Mouse (Mus musculus) kidney, embryonic 15.5 days (tissue): ENCODE data around the gene Krt19. TPM values are rescaled to one million over a fixed set of nuclear protein-coding genes. Genes with fewer than 3 reads are reported as not detected.

Experiments
- ATAC-seq: fragments of 200-750 bp; cut with Nextera tagmentation; replicated peaks from 2 replicates; pipeline ENCODE4 v1.8.0; 2017; ENCODE audit warnings: moderate TSS enrichment; ENCODE audit not compliant: low FRiP score
- H3K27ac ChIP-seq: fragments of 300-500 bp; sonication (generic); 2 replicates; pipeline ENCODE4 v1.5.1; 2015; ENCODE audit warnings: mild to moderate bottlenecking, inconsistent platforms
- H3K27me3 ChIP-seq: fragments of 300-500 bp; sonication (generic); 2 replicates; pipeline ENCODE4 v1.6.1; 2015; ENCODE audit warnings: inconsistent platforms
- H3K36me3 ChIP-seq: fragments of 300-500 bp; sonication (generic); 2 replicates; pipeline ENCODE4 v1.6.1; 2015; ENCODE audit warnings: inconsistent platforms
- H3K4me1 ChIP-seq: fragments of 300-500 bp; sonication (generic); 2 replicates; pipeline ENCODE4 v1.6.1; 2015; ENCODE audit warnings: inconsistent platforms
- H3K4me2 ChIP-seq: fragments of 300-500 bp; sonication (generic); 2 replicates; pipeline ENCODE4 v1.6.1; 2015; ENCODE audit warnings: moderate library complexity, mild to moderate bottlenecking, inconsistent platforms
- H3K4me3 ChIP-seq: fragments of 300-500 bp; sonication (generic); replicated peaks from 2 replicates; pipeline ENCODE4 v1.5.1; 2015; ENCODE audit warnings: mild to moderate bottlenecking, inconsistent platforms
- H3K9ac ChIP-seq: fragments of 300-500 bp; sonication (generic); 2 replicates; pipeline ENCODE4 v1.6.1; 2015; ENCODE audit warnings: mild to moderate bottlenecking, inconsistent platforms
- H3K9me3 ChIP-seq: fragments of 300-500 bp; sonication (generic); replicated peaks from 2 replicates; pipeline ENCODE4 v1.6.1; 2016; ENCODE audit warnings: inconsistent platforms
- WGBS: fragments of 180-500 bp; shearing (Covaris S2); methylation state at CpG from one replicate; pipeline ENCODE4 v1.1.7; 2015; ENCODE audit warnings: mixed read lengths; 5-methylcytosine and 5-hydroxymethylcytosine counted together
- polyA plus RNA-seq: library from polyadenylated mRNA; unstranded; fragments of >200 nt; fragmentation: Nextera tagmentation; extraction: Ambion mirVana; gene quantifications from 2 replicates; pipeline ENCODE4 v1.2.1, GENCODE M21; 2015

Gene Krt19
- polyA plus RNA-seq, 1 experiment from 2014 or later, result 69.7 TPM

- no peak overlapping the region for H3K9ac ChIP-seq
- H3K4me2 ChIP-seq, result no peak overlapping the region
- H3K4me3 ChIP-seq, result no peak overlapping the region
- H3K9me3 ChIP-seq, result no peaks in the 10 kb centered on the region
- H3K4me1 ChIP-seq, result 0 out of 2 replicates have a peak, but pooled peaks cover 9% of the 10 kb centered on the region
- no peak for ATAC-seq
- 48% methylated on average over 6 of the region's 6 CpGs for WGBS
- no peak overlapping the region for H3K27ac ChIP-seq
- no peaks in the 10 kb centered on the region for H3K36me3 ChIP-seq
- H3K27me3 ChIP-seq, result no peaks in the 10 kb centered on the region
These were observed 9.5 kb upstream of the Krt19 start for GRCm38 (mm10) chr11:100157908-100158477.

GRCm38 (mm10) chr11:100157331-100157730 is 8.9 kb upstream of the Krt19 start:
- Histone ChIP-seq H3K4me1 (0 out of 2 replicates have a peak, but pooled peaks cover 9% of the 10 kb centered on the region), H3K4me3 (no peak overlapping the region), H3K36me3 (no peaks in the 10 kb centered on the region), H3K27ac (no peak overlapping the region), H3K9me3 (no peaks in the 10 kb centered on the region), H3K9ac (no peak overlapping the region), H3K27me3 (no peaks in the 10 kb centered on the region), H3K4me2 (no peak overlapping the region)
- no peak for ATAC-seq
- 73% methylated on average over 3 of the region's 3 CpGs for WGBS

GRCm38 (mm10) chr11:100155497-100156255 is 7.2 kb upstream of the Krt19 start:
- Histone ChIP-seq H3K9ac (no peak overlapping the region), H3K4me1 (0 out of 2 replicates have a peak, but pooled peaks cover 9% of the 10 kb centered on the region), H3K4me2 (no peak overlapping the region), H3K27ac (no peak overlapping the region), H3K9me3 (no peaks in the 10 kb centered on the region), H3K36me3 (no peaks in the 10 kb centered on the region), H3K27me3 (no peaks in the 10 kb centered on the region), H3K4me3 (no peak overlapping the region)
- 63% methylated on average over 8 of the region's 8 CpGs for WGBS
- ATAC-seq, result no peak

GRCm38 (mm10) chr11:100147566-100148353 is 705 bp downstream of the Krt19 start:
- H3K4me3 ChIP-seq, result no peak overlapping the region
- no peak for ATAC-seq
- no peak overlapping the region for H3K27ac ChIP-seq

GRCm38 (mm10) chr11:100145858-100146560 is 2.5 kb downstream of the Krt19 start:
- Histone ChIP-seq H3K4me1 (peaks cover 40% of the 10 kb centered on the region), H3K27ac (no peak overlapping the region), H3K27me3 (peaks cover 32% of the 10 kb centered on the region), H3K4me2 (peak overlapping the region; percentile 72), H3K9me3 (no peaks in the 10 kb centered on the region), H3K4me3 (peak overlapping the region; percentile 42), H3K9ac (peak overlapping the region; percentile 16; the same call in 1 of the 2 replicates), H3K36me3 (no peaks in the 10 kb centered on the region)
- 0 out of 2 replicates have a peak, but pooled peaks have one; percentile 44 for ATAC-seq
- under 1% methylated on average over 13 of the region's 13 CpGs for WGBS

More at GRCm38 (mm10) chr11:100147566-100148353, 705 bp downstream of the Krt19 start:
- H3K9ac ChIP-seq, result no peak overlapping the region
- no peak overlapping the region for H3K4me2 ChIP-seq
- no peaks in the 10 kb centered on the region for H3K36me3 ChIP-seq
- 46% methylated on average over 5 of the region's 5 CpGs for WGBS
- no peaks in the 10 kb centered on the region for H3K9me3 ChIP-seq
- peaks cover 32% of the 10 kb centered on the region for H3K27me3 ChIP-seq
- peaks cover 38% of the 10 kb centered on the region for H3K4me1 ChIP-seq

- Histone ChIP-seq H3K4me2 (peak overlapping the region; percentile 72), H3K9ac (peak overlapping the region; percentile 16; the same call in 1 of the 2 replicates), H3K4me3 (peak overlapping the region; percentile 42), H3K9me3 (no peaks in the 10 kb centered on the region), H3K27ac (0 out of 2 replicates have a peak overlapping the region, but pooled peaks have one; percentile 32), H3K4me1 (peaks cover 45% of the 10 kb centered on the region), H3K27me3 (peaks cover 32% of the 10 kb centered on the region), H3K36me3 (no peaks in the 10 kb centered on the region)
- ATAC-seq, result peak; percentile 50; the same call in 1 of the 2 replicates
- WGBS, result 1% methylated on average over 20 of the region's 20 CpGs
These were observed 3.4 kb downstream of the Krt19 start for GRCm38 (mm10) chr11:100145104-100145503.

- Histone ChIP-seq H3K27ac (no peak overlapping the region), H3K4me3 (no peak overlapping the region), H3K36me3 (no peaks in the 10 kb centered on the region), H3K4me2 (no peak overlapping the region), H3K4me1 (peaks cover 56% of the 10 kb centered on the region), H3K9ac (no peak overlapping the region), H3K9me3 (no peaks in the 10 kb centered on the region), H3K27me3 (peaks cover 23% of the 10 kb centered on the region)
- 57% methylated on average over 21 of the region's 21 CpGs for WGBS
- ATAC-seq, result no peak
These were observed 7.5 kb downstream of the Krt19 start for GRCm38 (mm10) chr11:100140966-100141365.

GRCm38 (mm10) chr11:100139391-100139790 is 9.1 kb downstream of the Krt19 start:
- Histone ChIP-seq H3K4me2 (no peak overlapping the region), H3K27me3 (peaks cover 11% of the 10 kb centered on the region), H3K4me1 (peaks cover 55% of the 10 kb centered on the region), H3K27ac (no peak overlapping the region), H3K4me3 (no peak overlapping the region), H3K36me3 (no peaks in the 10 kb centered on the region), H3K9me3 (no peaks in the 10 kb centered on the region), H3K9ac (no peak overlapping the region)
- WGBS, result 46% methylated on average over 2 of the region's 2 CpGs
- ATAC-seq, result no peak

GRCm38 (mm10) chr11:100138809-100139208 is 9.7 kb downstream of the Krt19 start:
- H3K4me3 ChIP-seq, result no peak overlapping the region
- ATAC-seq, result no peak
- H3K27ac ChIP-seq, result no peak overlapping the region
- H3K4me2 ChIP-seq, result no peak overlapping the region
- peaks cover 10% of the 10 kb centered on the region for H3K27me3 ChIP-seq
- H3K9ac ChIP-seq, result no peak overlapping the region
- no peaks in the 10 kb centered on the region for H3K9me3 ChIP-seq
- 62% methylated on average over 7 of the region's 7 CpGs for WGBS
- H3K4me1 ChIP-seq, result peaks cover 52% of the 10 kb centered on the region
- H3K36me3 ChIP-seq, result no peaks in the 10 kb centered on the region

- H3K4me2 ChIP-seq, result no peak overlapping the region
- no peak overlapping the region for H3K4me3 ChIP-seq
- no peaks in the 10 kb centered on the region for H3K36me3 ChIP-seq
- H3K27me3 ChIP-seq, result peaks cover 12% of the 10 kb centered on the region
- no peak overlapping the region for H3K9ac ChIP-seq
- peaks cover 52% of the 10 kb centered on the region for H3K4me1 ChIP-seq
- no peaks in the 10 kb centered on the region for H3K9me3 ChIP-seq
- 10% methylated on average over 5 of the region's 5 CpGs for WGBS
- peak; percentile 69 for ATAC-seq
- H3K27ac ChIP-seq, result 0 out of 2 replicates have a peak overlapping the region, but pooled peaks have one; percentile 0
These were observed 10.8 kb downstream of the Krt19 start for GRCm38 (mm10) chr11:100137693-100138092.

GRCm38 (mm10) chr11:100136559-100136958 is 11.9 kb downstream of the Krt19 start:
- peaks cover 52% of the 10 kb centered on the region for H3K4me1 ChIP-seq
- H3K4me2 ChIP-seq, result no peak overlapping the region
- WGBS, result 22% methylated on average over 5 of the region's 5 CpGs
- peak overlapping the region; percentile 0; the same call in 1 of the 2 replicates for H3K27ac ChIP-seq
- no peak overlapping the region for H3K9ac ChIP-seq
- H3K4me3 ChIP-seq, result no peak overlapping the region
- ATAC-seq, result no peak
- peaks cover 16% of the 10 kb centered on the region for H3K27me3 ChIP-seq
- no peaks in the 10 kb centered on the region for H3K36me3 ChIP-seq
- no peaks in the 10 kb centered on the region for H3K9me3 ChIP-seq
